Comparison of ENCODE assay signal across 18 mouse cellular contexts in the genomic region with DNA sequence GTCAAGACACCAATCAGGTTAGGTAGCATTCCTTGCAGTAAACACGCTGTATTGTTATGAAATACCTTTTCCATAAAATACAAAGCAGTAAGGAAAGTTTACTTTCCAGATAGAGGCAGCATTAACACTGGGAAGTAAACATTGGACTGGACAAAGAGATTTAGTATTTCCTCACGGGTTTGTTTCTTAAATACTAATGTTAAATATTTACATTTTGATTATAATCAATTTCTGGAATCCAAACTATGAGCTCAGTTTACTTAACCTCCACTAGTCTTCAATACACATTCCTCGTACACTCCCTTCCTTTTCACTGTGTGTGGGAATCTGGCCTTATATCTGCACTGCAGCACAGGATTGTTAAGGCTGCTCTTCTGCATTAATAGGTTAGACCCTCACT. TPM values are rescaled to one million over a fixed set of nuclear protein-coding genes. Genes with fewer than 3 reads are reported as not detected.
A peak's percentile ranks its signal among the peaks of the same experiment; 100 is the strongest.
DNase-seq lines count a peak whose midpoint lies in the region; ATAC-seq and TF ChIP-seq lines count a peak whose summit lies in the region.
"Had no signal": no experiment of that assay in that cellular context is flagged by ENCODE, and none has a peak within 500 bp of the region (broad histone marks: within the 10 kb centered on the region; RNA-seq: fewer than 3 reads in every experiment).

No protein-coding gene starts in this region.

- no peaks in the 10 kb centered on the region for H3K9me3 ChIP-seq in kidney, postnatal 0 days (replicated peaks; ENCODE audit: low read length)
- no peaks in the 10 kb centered on the region for H3K9me3 ChIP-seq in lung, postnatal 0 days (ENCODE audit: low read length)
- H3K9me3 ChIP-seq in stomach, embryonic 15.5 days: no peaks in the 10 kb centered on the region
- H3K9me3 ChIP-seq: embryonic facial prominence, embryonic 12.5 days; forebrain, embryonic 15.5 days; heart, embryonic 13.5 days had no signal

- H3K9ac ChIP-seq in kidney, postnatal 0 days (ENCODE audit: low read depth, low read length): no peak overlapping the region
- H3K9ac ChIP-seq in lung, postnatal 0 days (replicated peaks; ENCODE audit: low read depth): no peak overlapping the region
- no peak overlapping the region for H3K9ac ChIP-seq in stomach, embryonic 15.5 days
- H3K9ac ChIP-seq: embryonic facial prominence, embryonic 12.5 days; forebrain, embryonic 15.5 days; heart, embryonic 13.5 days had no signal

- TF ChIP-seq EP300 in lung, postnatal 0 days (IDR thresholded peaks at IDR 0.05): peak; percentile 94

- peak; percentile 28 for DNase-seq in kidney, postnatal 0 days (ENCODE audit: low spot score)
- DNase-seq in kidney, postnatal 14 days: no peak
- peak; percentile 63 for DNase-seq in lung, postnatal 0 days (ENCODE audit: low spot score)
- DNase-seq in lung, adult 18-20 months: no peak
- DNase-seq in cerebellum, adult 18-20 months: no peak
- no peak for DNase-seq in adrenal gland, postnatal 4 days (ENCODE audit: low spot score in 2 of 2)
- DNase-seq: adrenal gland, adult 2 months; adrenal gland, postnatal 25 days; cerebellum, adult 11 months; cerebellum, adult 9-10 months; cerebellum, postnatal 25 days; gastrocnemius, postnatal 36 days; heart, postnatal 36 days had no signal

- no peak for ATAC-seq in kidney, postnatal 0 days (replicated peaks; ENCODE audit: low FRiP score, low read depth)
- peak; percentile 77 for ATAC-seq in lung, postnatal 0 days
- peak; percentile 88 for ATAC-seq in stomach, embryonic 15.5 days (ENCODE audit: insufficient read depth, low FRiP score, low read depth)
- ATAC-seq: forebrain, embryonic 15.5 days had no signal

- H3K36me3 ChIP-seq in kidney, postnatal 0 days (ENCODE audit: insufficient read depth, low read length): no peaks in the 10 kb centered on the region
- H3K36me3 ChIP-seq in lung, postnatal 0 days (ENCODE audit: insufficient read depth, low read length): no peaks in the 10 kb centered on the region
- H3K36me3 ChIP-seq in stomach, embryonic 15.5 days: no peaks in the 10 kb centered on the region
- H3K36me3 ChIP-seq: embryonic facial prominence, embryonic 12.5 days; forebrain, embryonic 15.5 days; heart, embryonic 13.5 days had no signal

- no peak overlapping the region for H3K27ac ChIP-seq in kidney, postnatal 0 days
- 0 out of 2 replicates have a peak overlapping the region, but pooled peaks have one; percentile 26 for H3K27ac ChIP-seq in lung, postnatal 0 days (ENCODE audit: low read length)
- H3K27ac ChIP-seq in stomach, embryonic 15.5 days: no peak overlapping the region
- H3K27ac ChIP-seq: embryonic facial prominence, embryonic 12.5 days; forebrain, embryonic 15.5 days; heart, embryonic 13.5 days had no signal

- no peak overlapping the region for H3K4me2 ChIP-seq in kidney, postnatal 0 days (ENCODE audit: low read length)
- H3K4me2 ChIP-seq in lung, postnatal 0 days (replicated peaks; ENCODE audit: low read depth, low read length): no peak overlapping the region
- H3K4me2 ChIP-seq in stomach, embryonic 15.5 days: no peak overlapping the region
- H3K4me2 ChIP-seq: embryonic facial prominence, embryonic 12.5 days; forebrain, embryonic 15.5 days; heart, embryonic 13.5 days had no signal

- H3K4me1 ChIP-seq in kidney, postnatal 0 days (replicated peaks; ENCODE audit: insufficient read depth, low read length): no peaks in the 10 kb centered on the region; the same call in 1 of the 2 replicates
- no peaks in the 10 kb centered on the region for H3K4me1 ChIP-seq in lung, postnatal 0 days (ENCODE audit: insufficient read depth, low read depth, low read length)
- no peaks in the 10 kb centered on the region for H3K4me1 ChIP-seq in stomach, embryonic 15.5 days
- H3K4me1 ChIP-seq: embryonic facial prominence, embryonic 12.5 days; forebrain, embryonic 15.5 days; heart, embryonic 13.5 days had no signal

- no peak for TF ChIP-seq CTCF in kidney, postnatal 0 days (IDR thresholded peaks at IDR 0.05; ENCODE audit: low read depth)
- no peak for TF ChIP-seq CTCF in lung, postnatal 0 days (IDR thresholded peaks at IDR 0.05)

- no peak overlapping the region for H3K4me3 ChIP-seq in kidney, postnatal 0 days (replicated peaks; ENCODE audit: low read depth, low read length)
- H3K4me3 ChIP-seq in lung, postnatal 0 days (ENCODE audit: low read depth, low read length): no peak overlapping the region
- H3K4me3 ChIP-seq in stomach, embryonic 15.5 days (replicated peaks): no peak overlapping the region
- H3K4me3 ChIP-seq: embryonic facial prominence, embryonic 12.5 days; forebrain, embryonic 15.5 days; heart, embryonic 13.5 days had no signal

- WGBS in kidney, postnatal 0 days: 49% methylated on average over 3 of the region's 3 CpGs
- 17% methylated on average over 3 of the region's 3 CpGs for WGBS in lung, postnatal 0 days
- WGBS in stomach, embryonic 15.5 days: 27% methylated on average over 3 of the region's 3 CpGs

- H3K27me3 ChIP-seq in kidney, postnatal 0 days (ENCODE audit: insufficient read depth, low read length): no peaks in the 10 kb centered on the region
- no peaks in the 10 kb centered on the region for H3K27me3 ChIP-seq in lung, postnatal 0 days (replicated peaks; ENCODE audit: insufficient read depth, low read length)
- H3K27me3 ChIP-seq in stomach, embryonic 15.5 days (replicated peaks): no peaks in the 10 kb centered on the region
- H3K27me3 ChIP-seq: embryonic facial prominence, embryonic 12.5 days; forebrain, embryonic 15.5 days; heart, embryonic 13.5 days had no signal

RNA-seq across cellular contexts. Expression of gene Rassf9, which starts 15.9 kb away (rescaled TPM):
- polyA plus RNA-seq in kidney, postnatal 0 days (2015; fragmentation: Nextera tagmentation; extraction: Ambion mirVana): 10.6 and 11.2 TPM in 2 replicates
- polyA plus RNA-seq in lung, postnatal 0 days (2015; fragmentation: Nextera tagmentation; extraction: Ambion mirVana): 10.6 and 11.3 TPM in 2 replicates
- polyA plus RNA-seq in stomach, embryonic 15.5 days (2015; fragmentation: Nextera tagmentation; extraction: Ambion mirVana): 3.7 and 3.8 TPM in 2 replicates
- 10 to 100 TPM in 1 of 2 experiments, 1 to 10 TPM in 1; 8.0 to 10.5 TPM for total RNA-seq in adrenal gland, postnatal 4 days (2021)

RNA-seq across cellular contexts. Expression of gene Nts, which starts 37.6 kb away (rescaled TPM):
- 26.6 and 29.4 TPM in 2 replicates for polyA plus RNA-seq in kidney, postnatal 0 days (2015; fragmentation: Nextera tagmentation; extraction: Ambion mirVana)
- polyA plus RNA-seq in lung, postnatal 0 days (2015; fragmentation: Nextera tagmentation; extraction: Ambion mirVana): 2.0 and 3.1 TPM in 2 replicates
- 0.51 and 0.89 TPM in 2 replicates for polyA plus RNA-seq in stomach, embryonic 15.5 days (2015; fragmentation: Nextera tagmentation; extraction: Ambion mirVana)
- under 1 TPM; 0.31 to 0.48 TPM for total RNA-seq in adrenal gland, postnatal 4 days (2021)
- total RNA-seq: adrenal gland, adult 2 months; adrenal gland, postnatal 25 days; gastrocnemius, adult 8-10 months; gastrocnemius, postnatal 36 days had no signal
- polyA plus RNA-seq: adrenal gland, adult 2 months had no signal

Comparison
In these comparisons a context has a peak if more than half of its experiments do, and no peak if none do; other contexts are left out.
1. DNase-seq: peak in kidney, postnatal 0 days (single experiment) and lung, postnatal 0 days (single experiment); none in kidney, postnatal 14 days (single experiment), lung, adult 18-20 months (0 of 2), cerebellum, adult 18-20 months (0 of 2) and adrenal gland, postnatal 4 days (0 of 2).